Mouse (Mus musculus): ENCODE data around the gene Fli1. TPM values are rescaled to one million over a fixed set of nuclear protein-coding genes. Genes with fewer than 3 reads are reported as not detected.

Fli1 gene
- polyA plus RNA-seq, 1 experiment from 2014 or later: 20.6 TPM

GRCm38 (mm10) chr9:32549462-32550384 lies 7.1 kb upstream of the Fli1 start:
- no peaks in the 10 kb centered on the region for H3K9me3 ChIP-seq (ENCODE audit: control insufficient read depth, low read length)
- no peak overlapping the region for H3K9ac ChIP-seq (ENCODE audit: low read length)
- H3K4me2 ChIP-seq (ENCODE audit: low read length): no peak overlapping the region
- H3K27me3 ChIP-seq (ENCODE audit: control insufficient read depth, insufficient read depth, low read length): peaks cover 36% of the 10 kb centered on the region
- H3K4me3 ChIP-seq (ENCODE audit: control insufficient read depth in 1 of 2, insufficient read depth in 1 of 2, low read depth in 1 of 2, low read length in 2 of 2): no peak overlapping the region
- H3K27ac ChIP-seq (replicated peaks in 1 of 2; ENCODE audit: control insufficient read depth in 1 of 2, insufficient read depth in 1 of 2, low read depth in 2 of 2, low read length in 2 of 2): no peak overlapping the region
- H3K4me1 ChIP-seq (ENCODE audit: control insufficient read depth in 2 of 2, insufficient read depth in 2 of 2, low read length in 2 of 2): peaks cover 14 to 25% of the 10 kb centered on the region in 2 experiments; a peak in 3 of 4 replicates
- no peaks in the 10 kb centered on the region for H3K36me3 ChIP-seq (ENCODE audit: control insufficient read depth, insufficient read depth, low read length)
- WGBS: 22% methylated on average over 6 of the region's 6 CpGs
- ATAC-seq (ENCODE audit: insufficient number of reproducible peaks, insufficient read depth, low FRiP score, low read depth): no peak

- no peak overlapping the region for H3K4me3 ChIP-seq (ENCODE audit: control insufficient read depth in 1 of 2, insufficient read depth in 1 of 2, low read depth in 1 of 2, low read length in 2 of 2)
- no peaks in the 10 kb centered on the region for H3K36me3 ChIP-seq (ENCODE audit: control insufficient read depth, insufficient read depth, low read length)
- no peaks in the 10 kb centered on the region for H3K9me3 ChIP-seq (ENCODE audit: control insufficient read depth, low read length)
- peaks cover 28 to 49% of the 10 kb centered on the region in 2 experiments for H3K4me1 ChIP-seq (ENCODE audit: control insufficient read depth in 2 of 2, insufficient read depth in 2 of 2, low read length in 2 of 2)
- ATAC-seq (ENCODE audit: insufficient number of reproducible peaks, insufficient read depth, low FRiP score, low read depth): no peak
- H3K9ac ChIP-seq (ENCODE audit: low read length): no peak overlapping the region
- peaks cover 54% of the 10 kb centered on the region for H3K27me3 ChIP-seq (ENCODE audit: control insufficient read depth, insufficient read depth, low read length)
- no peak overlapping the region for H3K4me2 ChIP-seq (ENCODE audit: low read length)
- WGBS: 53% methylated on average over 2 of the region's 2 CpGs
- H3K27ac ChIP-seq (replicated peaks in 1 of 2; ENCODE audit: control insufficient read depth in 1 of 2, insufficient read depth in 1 of 2, low read depth in 2 of 2, low read length in 2 of 2): no peak overlapping the region
Observed at GRCm38 (mm10) chr9:32546731-32547130, 4.1 kb upstream of the Fli1 start.

- H3K9me3 ChIP-seq (ENCODE audit: control insufficient read depth, low read length): no peaks in the 10 kb centered on the region
- peaks cover 23 to 44% of the 10 kb centered on the region in 2 experiments for H3K4me1 ChIP-seq (ENCODE audit: control insufficient read depth in 2 of 2, insufficient read depth in 2 of 2, low read length in 2 of 2)
- peak overlapping the region; percentile 55 for H3K4me2 ChIP-seq (ENCODE audit: low read length)
- no peak for ATAC-seq (ENCODE audit: insufficient number of reproducible peaks, insufficient read depth, low FRiP score, low read depth)
- peak overlapping the region in 1 of 2 experiments; percentile 19; a peak in 2 of 4 replicates for H3K4me3 ChIP-seq (ENCODE audit: control insufficient read depth in 1 of 2, insufficient read depth in 1 of 2, low read depth in 1 of 2, low read length in 2 of 2)
- H3K27ac ChIP-seq (replicated peaks in 1 of 2; ENCODE audit: control insufficient read depth in 1 of 2, insufficient read depth in 1 of 2, low read depth in 2 of 2, low read length in 2 of 2): no peak overlapping the region; a peak in 1 of 4 replicates
- WGBS: 2% methylated on average over 40 of the region's 40 CpGs
- H3K36me3 ChIP-seq (ENCODE audit: control insufficient read depth, insufficient read depth, low read length): no peaks in the 10 kb centered on the region
- H3K9ac ChIP-seq (ENCODE audit: low read length): no peak overlapping the region
- H3K27me3 ChIP-seq (ENCODE audit: control insufficient read depth, insufficient read depth, low read length): peaks cover 57% of the 10 kb centered on the region
Observed at GRCm38 (mm10) chr9:32544731-32545661, 2.3 kb upstream of the Fli1 start.

GRCm38 (mm10) chr9:32543923-32544575 lies 1.4 kb upstream of the Fli1 start:
- Histone ChIP-seq H3K27me3 (ENCODE audit: control insufficient read depth, insufficient read depth, low read length) (peaks cover 58% of the 10 kb centered on the region), H3K4me1 (ENCODE audit: control insufficient read depth in 2 of 2, insufficient read depth in 2 of 2, low read length in 2 of 2) (peaks cover 22 to 36% of the 10 kb centered on the region in 2 experiments), H3K4me3 (ENCODE audit: control insufficient read depth in 1 of 2, insufficient read depth in 1 of 2, low read depth in 1 of 2, low read length in 2 of 2) (peak overlapping the region in 1 of 2 experiments; percentile 55; a peak in 1 of 4 replicates), H3K9me3 (ENCODE audit: control insufficient read depth, low read length) (no peaks in the 10 kb centered on the region), H3K36me3 (ENCODE audit: control insufficient read depth, insufficient read depth, low read length) (no peaks in the 10 kb centered on the region), H3K4me2 (ENCODE audit: low read length) (peak overlapping the region; percentile 79), H3K9ac (ENCODE audit: low read length) (no peak overlapping the region), H3K27ac (replicated peaks in 1 of 2; ENCODE audit: control insufficient read depth in 1 of 2, insufficient read depth in 1 of 2, low read depth in 2 of 2, low read length in 2 of 2) (peak overlapping the region; percentile 53 to 79)
- WGBS: 15% methylated on average over 8 of the region's 8 CpGs
- ATAC-seq (ENCODE audit: insufficient number of reproducible peaks, insufficient read depth, low FRiP score, low read depth): no peak

GRCm38 (mm10) chr9:32543040-32543581 lies 450 bp upstream of the Fli1 start:
- Histone ChIP-seq H3K36me3 (ENCODE audit: control insufficient read depth, insufficient read depth, low read length) (no peaks in the 10 kb centered on the region), H3K9me3 (ENCODE audit: control insufficient read depth, low read length) (no peaks in the 10 kb centered on the region), H3K27me3 (ENCODE audit: control insufficient read depth, insufficient read depth, low read length) (peaks cover 54% of the 10 kb centered on the region), H3K27ac (replicated peaks in 1 of 2; ENCODE audit: control insufficient read depth in 1 of 2, insufficient read depth in 1 of 2, low read depth in 2 of 2, low read length in 2 of 2) (peak overlapping the region; percentile 79 to 84), H3K4me1 (ENCODE audit: control insufficient read depth in 2 of 2, insufficient read depth in 2 of 2, low read length in 2 of 2) (peaks cover 22 to 36% of the 10 kb centered on the region in 2 experiments), H3K4me2 (ENCODE audit: low read length) (peak overlapping the region; percentile 79), H3K9ac (ENCODE audit: low read length) (peak overlapping the region; percentile 79), H3K4me3 (ENCODE audit: control insufficient read depth in 1 of 2, insufficient read depth in 1 of 2, low read depth in 1 of 2, low read length in 2 of 2) (peak overlapping the region; percentile 55 to 58)
- no peak for ATAC-seq (ENCODE audit: insufficient number of reproducible peaks, insufficient read depth, low FRiP score, low read depth)
- WGBS: 2% methylated on average over 18 of the region's 18 CpGs

GRCm38 (mm10) chr9:32541223-32541901 lies 1.3 kb downstream of the Fli1 start:
- ATAC-seq (ENCODE audit: insufficient number of reproducible peaks, insufficient read depth, low FRiP score, low read depth): peak; percentile 54
- Histone ChIP-seq H3K27ac (replicated peaks in 1 of 2; ENCODE audit: control insufficient read depth in 1 of 2, insufficient read depth in 1 of 2, low read depth in 2 of 2, low read length in 2 of 2) (peak overlapping the region; percentile 79 to 84), H3K4me1 (ENCODE audit: control insufficient read depth in 2 of 2, insufficient read depth in 2 of 2, low read length in 2 of 2) (peaks cover 22 to 36% of the 10 kb centered on the region in 2 experiments), H3K27me3 (ENCODE audit: control insufficient read depth, insufficient read depth, low read length) (peaks cover 37% of the 10 kb centered on the region), H3K9me3 (ENCODE audit: control insufficient read depth, low read length) (no peaks in the 10 kb centered on the region), H3K4me3 (ENCODE audit: control insufficient read depth in 1 of 2, insufficient read depth in 1 of 2, low read depth in 1 of 2, low read length in 2 of 2) (peak overlapping the region; percentile 55 to 58), H3K9ac (ENCODE audit: low read length) (peak overlapping the region; percentile 79), H3K36me3 (ENCODE audit: control insufficient read depth, insufficient read depth, low read length) (no peaks in the 10 kb centered on the region), H3K4me2 (ENCODE audit: low read length) (peak overlapping the region; percentile 79)
- WGBS: under 1% methylated on average over 30 of the region's 30 CpGs
